ENCODE assay signal across 10 mouse cellular contexts in genomic region chr8:124556658-124557057, GRCm38 (mm10). TPM values are rescaled to one million over a fixed set of nuclear protein-coding genes. Genes with fewer than 3 reads are reported as not detected.
DNase-seq lines count a peak whose midpoint lies in the region; ATAC-seq lines count a peak whose summit lies in the region.
"Had no signal": no experiment of that assay in that cellular context is flagged by ENCODE, and none has a peak within 500 bp of the region (broad histone marks: within the 10 kb centered on the region; RNA-seq: fewer than 3 reads in every experiment).

No protein-coding gene starts in this region.

- ATAC-seq in hindbrain, embryonic 16.5 days: peak; percentile 94
- no peak for ATAC-seq in neural tube, embryonic 11.5 days (ENCODE audit: insufficient read depth, low FRiP score, low TSS enrichment)

- 36% methylated on average over 13 of the region's 13 CpGs for WGBS in hindbrain, embryonic 16.5 days
- 57% methylated on average over 13 of the region's 13 CpGs for WGBS in neural tube, embryonic 11.5 days

- no peak overlapping the region for H3K4me2 ChIP-seq in hindbrain, embryonic 16.5 days (ENCODE audit: low read length)
- H3K4me2 ChIP-seq in neural tube, embryonic 11.5 days (ENCODE audit: low read depth): no peak overlapping the region
- H3K4me2 ChIP-seq: limb, embryonic 13.5 days had no signal

- DNase-seq in cerebellum, adult 18-20 months: peak; percentile 48 to 58
- peak; percentile 48 to 49 for DNase-seq in cerebellum, postnatal 36 days
- peak; percentile 67 for DNase-seq in neural tube, embryonic 11.5 days (ENCODE audit: low spot score)
- no peak for DNase-seq in kidney, postnatal 4 days
- no peak for DNase-seq in urinary bladder, adult 18-20 months (ENCODE audit: low spot score in 2 of 2)
- DNase-seq in adrenal gland, adult 2 months: no peak
- DNase-seq in kidney, adult 11 months: no peak

- H3K27ac ChIP-seq in hindbrain, embryonic 16.5 days (ENCODE audit: low read depth, low read length): peak overlapping the region; percentile 69
- no peak overlapping the region for H3K27ac ChIP-seq in neural tube, embryonic 11.5 days (ENCODE audit: low read depth, low read length)
- H3K27ac ChIP-seq: limb, embryonic 13.5 days had no signal

- H3K9ac ChIP-seq in hindbrain, embryonic 16.5 days (ENCODE audit: low read depth, low read length): 0 out of 2 replicates have a peak overlapping the region, but pooled peaks have one; percentile 5
- no peak overlapping the region for H3K9ac ChIP-seq in neural tube, embryonic 11.5 days (ENCODE audit: low read length)
- H3K9ac ChIP-seq: limb, embryonic 13.5 days had no signal

- no peaks in the 10 kb centered on the region for H3K27me3 ChIP-seq in hindbrain, embryonic 16.5 days (replicated peaks; ENCODE audit: control insufficient read depth, insufficient read depth, low read length)
- H3K27me3 ChIP-seq in neural tube, embryonic 11.5 days (ENCODE audit: control insufficient read depth, insufficient read depth, low read length): no peaks in the 10 kb centered on the region
- H3K27me3 ChIP-seq: limb, embryonic 13.5 days had no signal

- H3K36me3 ChIP-seq in hindbrain, embryonic 16.5 days (ENCODE audit: control insufficient read depth, insufficient read depth, low read length): peaks cover 13% of the 10 kb centered on the region
- peaks cover 2% of the 10 kb centered on the region; the same call in 1 of the 2 replicates for H3K36me3 ChIP-seq in neural tube, embryonic 11.5 days (ENCODE audit: control insufficient read depth, insufficient read depth, low read length)

- no peaks in the 10 kb centered on the region for H3K9me3 ChIP-seq in hindbrain, embryonic 16.5 days (ENCODE audit: control insufficient read depth, low read length)
- no peaks in the 10 kb centered on the region for H3K9me3 ChIP-seq in neural tube, embryonic 11.5 days (ENCODE audit: control insufficient read depth, low read length)
- H3K9me3 ChIP-seq: limb, embryonic 13.5 days had no signal

- peaks cover 10% of the 10 kb centered on the region for H3K4me1 ChIP-seq in hindbrain, embryonic 16.5 days (ENCODE audit: control insufficient read depth, insufficient read depth, low read depth, low read length)
- H3K4me1 ChIP-seq in neural tube, embryonic 11.5 days (ENCODE audit: control insufficient read depth, insufficient read depth, low read length): no peaks in the 10 kb centered on the region; the same call in 1 of the 2 replicates
- H3K4me1 ChIP-seq: limb, embryonic 13.5 days had no signal

- H3K4me3 ChIP-seq in hindbrain, embryonic 16.5 days (ENCODE audit: low read length): no peak overlapping the region
- no peak overlapping the region for H3K4me3 ChIP-seq in neural tube, embryonic 11.5 days (ENCODE audit: low read depth, low read length)
- H3K4me3 ChIP-seq: erythroblast, embryonic 14.5 days; limb, embryonic 13.5 days had no signal

RNA-seq across cellular contexts. Expression of gene Agt, which starts 12.8 kb away (rescaled TPM):
- polyA plus RNA-seq in hindbrain, embryonic 16.5 days (2015; fragmentation: Nextera tagmentation; extraction: Ambion mirVana): 2.7 and 10.9 TPM in 2 replicates
- 0.12 TPM in 1 of 2 replicates, not detected in the other for polyA plus RNA-seq in neural tube, embryonic 11.5 days (2014; fragmentation: Nextera tagmentation; extraction: Ambion mirVana)
- total RNA-seq in adrenal gland, adult 2 months (2021): 10 to 100 TPM in 1 of 2 experiments, 1 to 10 TPM in 1; 4.1 to 12.3 TPM
- 17.3 and 19.6 TPM in 2 replicates for polyA plus RNA-seq in adrenal gland, adult 2 months (2012; rRNA removed)

RNA-seq across cellular contexts. Expression of gene Capn9, which starts 19.3 kb away (rescaled TPM):
- polyA plus RNA-seq in hindbrain, embryonic 16.5 days (2015; fragmentation: Nextera tagmentation; extraction: Ambion mirVana): 0.15 and 0.34 TPM in 2 replicates
- 0.09 TPM in 1 of 2 replicates, not detected in the other for polyA plus RNA-seq in neural tube, embryonic 11.5 days (2014; fragmentation: Nextera tagmentation; extraction: Ambion mirVana)
- under 1 TPM in 1 of 2 experiments, not detected in 1; 0.26 TPM for total RNA-seq in adrenal gland, adult 2 months (2021)
- 0.11 and 0.12 TPM in 2 replicates for polyA plus RNA-seq in adrenal gland, adult 2 months (2012; rRNA removed)
- polyA plus RNA-seq: erythroblast, embryonic 14.5 days; limb, embryonic 13.5 days had no signal

RNA-seq across cellular contexts. Expression of gene Cog2, which starts 36.1 kb away (rescaled TPM):
- 30.3 and 34.5 TPM in 2 replicates for polyA plus RNA-seq in hindbrain, embryonic 16.5 days (2015; fragmentation: Nextera tagmentation; extraction: Ambion mirVana)
- 37.9 and 42.6 TPM in 2 replicates for polyA plus RNA-seq in neural tube, embryonic 11.5 days (2014; fragmentation: Nextera tagmentation; extraction: Ambion mirVana)
- total RNA-seq in adrenal gland, adult 2 months (2021): 10 to 100 TPM; 38.2 to 41.8 TPM
- polyA plus RNA-seq in adrenal gland, adult 2 months (2012; rRNA removed): 12.9 and 13.8 TPM in 2 replicates

Comparison
In these comparisons a context has a peak if more than half of its experiments do, and no peak if none do; other contexts are left out.
1. DNase-seq: peak in cerebellum, adult 18-20 months (2 of 2), cerebellum, postnatal 36 days (2 of 2) and neural tube, embryonic 11.5 days (single experiment); none in kidney, postnatal 4 days (0 of 2), urinary bladder, adult 18-20 months (0 of 2), adrenal gland, adult 2 months (single experiment) and kidney, adult 11 months (single experiment).